Mouse (Mus musculus) naive thymus-derived CD4-positive, alpha-beta T cell, adult 2 months (primary cell): ENCODE results near the gene Mkrn2os.

Source experiments
- DNase-seq: peaks from one replicate; pipeline ENCODE4 v3.0.0-alpha.2; 2011; ENCODE audit warnings: low read depth

The Mkrn2os gene

DNA sequence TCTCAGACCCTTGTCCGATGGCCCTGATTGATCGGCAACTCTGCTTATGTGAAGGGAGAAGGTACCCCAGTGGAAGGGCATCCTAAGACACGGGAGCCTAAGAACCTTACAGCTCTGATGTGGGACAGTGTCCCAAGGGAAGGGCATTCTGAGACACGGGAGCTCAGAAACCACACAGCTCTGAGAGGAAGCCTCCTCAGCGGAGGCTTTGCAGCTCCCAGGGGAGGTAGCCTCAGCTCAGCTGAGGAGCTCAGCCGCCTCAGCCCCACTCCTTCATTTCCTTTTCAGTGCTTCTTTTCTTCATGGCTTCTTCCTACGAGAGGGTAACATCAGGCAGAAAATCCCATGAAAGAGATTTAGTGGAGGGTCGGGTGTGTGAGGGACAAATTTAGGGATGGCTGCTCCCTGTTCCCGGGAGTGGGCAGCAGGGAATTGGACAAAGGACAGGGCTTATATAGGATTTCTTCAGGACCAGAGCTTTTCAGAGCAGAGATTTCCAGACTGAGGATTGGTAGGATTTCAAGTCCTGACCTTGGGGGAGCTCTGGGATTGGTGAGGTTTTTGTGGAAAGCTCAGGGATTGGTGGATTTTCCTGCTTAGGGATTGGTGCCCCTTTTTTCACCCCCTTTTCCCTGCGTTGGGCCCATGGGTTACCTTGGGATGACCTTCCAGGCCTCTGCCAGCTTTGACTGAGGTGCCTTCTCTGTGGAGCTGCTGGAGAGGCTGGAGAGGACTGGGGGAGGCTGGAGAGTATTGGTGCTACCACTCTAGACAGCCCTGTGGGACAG, 9.9 kb downstream of the Mkrn2os start:
- no peak for DNase-seq

DNA sequence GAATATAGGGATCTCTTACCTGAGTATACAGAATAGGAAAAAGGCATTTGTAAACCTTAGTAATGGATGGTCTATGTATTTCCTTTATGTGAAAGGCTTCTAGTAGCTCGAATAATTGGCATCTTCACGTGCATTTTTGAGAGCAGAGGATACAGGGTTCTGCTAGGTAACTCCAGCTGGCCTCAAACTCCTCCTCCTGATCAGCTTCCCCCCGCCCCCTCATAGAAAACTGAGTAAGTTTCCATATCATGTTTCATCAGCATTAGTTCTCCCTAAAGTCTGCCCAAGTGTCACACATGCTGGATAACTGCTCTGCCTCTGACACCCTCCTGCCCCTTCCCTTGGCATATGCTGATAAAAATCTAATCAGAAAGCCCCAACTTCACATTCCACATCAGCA, 11.6 kb downstream of the Mkrn2os start:
- DNase-seq: no peak

DNA sequence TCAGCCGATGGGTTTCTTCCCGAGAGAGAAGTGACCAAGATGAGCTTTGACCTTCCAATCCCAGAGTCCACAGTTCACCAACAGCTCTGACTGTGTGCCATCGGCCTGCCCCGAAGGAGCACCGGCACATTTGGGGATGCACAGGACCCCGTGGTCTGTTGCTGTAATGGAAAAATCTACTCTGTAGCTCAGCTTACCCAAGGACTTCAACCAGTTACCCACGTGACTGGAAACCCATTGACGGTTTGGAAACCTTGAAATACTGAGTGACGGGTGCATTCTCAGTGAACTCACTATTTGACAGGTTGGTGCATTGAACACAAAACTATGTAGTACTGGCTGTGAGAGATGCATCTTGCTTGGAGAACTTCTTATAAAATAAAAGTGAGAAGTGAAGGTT, 14.4 kb downstream of the Mkrn2os start:
- peak; percentile 25 for DNase-seq

DNA sequence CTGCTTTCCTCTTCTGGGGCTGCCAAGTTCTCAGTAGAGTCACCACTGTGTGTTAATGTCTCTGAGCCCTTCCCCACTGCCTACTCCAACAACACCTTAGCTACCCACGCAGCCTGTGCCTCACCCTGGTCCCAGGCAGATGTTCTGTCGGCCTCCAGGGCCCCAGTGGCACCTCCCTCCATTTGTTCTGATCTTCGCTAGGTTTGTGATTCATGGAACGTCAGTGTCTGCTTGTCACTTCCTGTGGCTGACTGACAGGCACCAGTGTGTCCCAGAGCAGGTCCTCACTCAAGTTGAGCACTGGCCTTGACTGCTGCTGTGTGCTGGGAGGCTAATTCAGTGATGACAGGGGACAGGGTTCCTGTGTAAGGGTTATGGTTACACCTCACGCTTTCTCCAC, 15.0 kb downstream of the Mkrn2os start:
- DNase-seq: peak; percentile 28

DNA sequence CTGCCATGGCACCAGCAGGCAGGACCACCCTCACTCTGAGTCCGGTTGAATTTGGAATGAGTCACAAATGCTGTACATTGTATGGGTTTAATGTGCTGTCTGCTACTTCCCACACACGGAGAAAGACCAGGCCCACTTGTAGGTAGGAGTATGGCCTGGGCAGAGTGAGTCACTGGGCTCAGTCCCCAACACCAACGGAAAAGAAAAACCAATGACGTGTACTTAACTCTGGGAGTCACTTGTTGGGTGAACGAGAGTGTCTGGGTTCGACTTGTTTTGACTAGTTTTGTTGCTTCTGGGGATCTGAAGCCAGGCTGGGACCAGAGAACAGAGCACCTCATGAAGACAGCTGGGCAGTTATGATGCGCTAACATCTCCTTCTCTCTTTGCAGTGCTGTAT, 18.2 kb downstream of the Mkrn2os start:
- no peak for DNase-seq

DNA sequence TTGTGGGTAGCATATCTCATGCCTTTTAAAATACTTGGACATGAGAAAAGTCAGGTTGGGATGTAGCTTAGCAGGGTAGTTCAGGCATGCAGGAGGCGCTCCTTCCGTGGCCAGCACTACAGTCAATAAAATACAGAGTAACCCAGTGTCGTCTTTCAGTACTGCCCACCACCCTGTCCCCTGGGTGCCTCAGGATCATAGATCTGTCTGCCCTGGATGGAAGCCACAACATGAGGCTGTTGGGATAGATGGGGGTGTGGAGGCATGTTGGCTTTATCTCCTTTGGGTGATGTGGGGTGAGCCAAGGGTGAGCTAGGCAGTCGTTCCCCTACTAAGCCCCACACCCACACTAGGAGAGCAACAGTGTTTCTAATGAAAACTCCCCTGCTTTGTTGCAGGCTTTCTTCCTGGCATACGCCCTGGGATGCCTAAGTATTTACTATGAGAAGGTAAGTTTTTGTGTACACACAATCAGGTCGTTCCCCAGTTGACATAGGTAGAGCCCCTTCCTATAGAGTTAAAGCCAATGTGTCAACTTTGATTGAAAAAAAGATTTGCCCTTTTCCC, 26.8 kb downstream of the Mkrn2os start:
- DNase-seq: no peak

DNA sequence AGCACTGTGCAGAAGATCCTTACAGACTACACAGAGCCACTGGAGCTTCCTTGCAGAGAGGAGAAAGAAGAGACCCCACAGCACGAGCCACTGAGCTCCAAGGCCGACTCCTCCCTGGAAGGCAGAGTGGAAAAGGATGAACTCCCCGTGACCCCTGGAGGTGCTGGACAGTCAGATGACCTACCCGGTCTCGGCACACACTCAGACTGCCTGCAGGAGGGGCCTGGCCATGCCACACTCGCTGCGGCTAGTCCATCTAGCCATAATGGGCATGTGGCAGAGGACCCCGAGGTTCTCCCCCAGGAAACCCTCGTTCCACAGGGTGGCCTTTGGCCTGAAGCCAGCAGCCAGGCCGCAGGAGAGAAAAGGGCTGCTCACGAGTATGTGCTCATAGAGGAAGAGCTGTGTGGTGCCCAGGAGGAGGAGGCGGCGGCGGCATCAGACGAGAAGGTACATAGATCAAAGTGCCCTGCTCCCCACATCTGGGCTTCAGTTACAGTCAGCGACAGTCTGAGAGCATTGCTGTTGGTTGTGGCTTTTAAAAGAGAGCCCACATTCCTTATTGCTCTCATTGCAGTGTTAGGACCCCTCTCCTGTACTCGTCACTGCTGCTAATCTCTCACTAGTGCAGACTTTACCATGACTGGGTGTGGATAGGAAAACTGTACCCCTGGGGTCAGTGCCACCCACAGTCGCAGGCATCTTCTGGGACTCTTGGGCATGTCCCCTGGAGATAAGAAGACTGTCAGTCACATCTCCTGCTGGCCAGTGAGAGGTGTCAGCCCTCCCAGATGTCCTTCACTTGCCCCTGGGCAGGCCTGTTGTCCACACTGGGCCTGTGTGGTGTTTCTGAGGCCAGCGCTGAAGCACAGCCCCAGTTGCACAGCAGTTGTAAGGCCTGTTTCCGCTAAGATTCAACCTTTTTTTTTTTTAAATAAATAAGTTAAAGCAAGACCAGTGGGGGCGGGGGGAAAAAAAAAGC, 32.4 kb downstream of the Mkrn2os start:
- peak; percentile 53 for DNase-seq

DNA sequence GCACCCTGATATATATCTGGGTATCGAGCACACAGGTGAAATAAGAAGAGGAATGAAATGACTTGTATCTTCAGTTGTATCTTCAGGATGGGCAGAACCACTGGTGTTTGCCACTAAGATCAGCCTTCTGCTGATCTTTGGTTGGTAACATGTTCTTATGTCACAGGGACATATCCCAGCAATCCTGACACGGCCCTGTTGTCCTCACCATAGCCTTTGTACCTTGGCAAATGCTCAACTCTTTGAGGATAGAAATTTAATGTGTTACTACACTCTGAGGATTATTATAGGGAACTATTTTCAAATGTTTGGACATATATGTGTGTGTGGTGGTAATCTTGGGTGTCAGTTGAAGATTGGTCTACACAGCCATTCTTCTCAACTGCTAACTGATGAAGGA, 34.2 kb downstream of the Mkrn2os start:
- no peak for DNase-seq

DNA sequence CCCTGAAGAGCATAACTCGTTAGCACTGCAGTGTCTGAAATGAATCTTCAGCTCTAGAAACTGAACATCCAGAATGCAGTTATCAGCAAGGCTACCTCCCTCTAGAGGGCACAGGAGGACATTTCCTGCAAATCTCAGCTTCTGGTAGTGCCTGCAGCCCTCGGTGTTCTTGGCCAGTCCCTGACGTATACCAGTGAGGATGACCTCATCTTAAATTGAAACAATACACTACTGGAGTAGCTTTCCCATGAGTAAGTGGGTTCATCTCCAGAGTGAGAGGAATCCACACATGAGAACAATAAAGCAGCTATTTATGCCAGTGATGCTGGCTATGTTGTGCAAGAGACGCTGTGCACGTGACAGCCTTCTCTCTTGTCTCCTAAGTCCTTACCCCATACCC, 36.9 kb downstream of the Mkrn2os start:
- DNase-seq: no peak

DNA sequence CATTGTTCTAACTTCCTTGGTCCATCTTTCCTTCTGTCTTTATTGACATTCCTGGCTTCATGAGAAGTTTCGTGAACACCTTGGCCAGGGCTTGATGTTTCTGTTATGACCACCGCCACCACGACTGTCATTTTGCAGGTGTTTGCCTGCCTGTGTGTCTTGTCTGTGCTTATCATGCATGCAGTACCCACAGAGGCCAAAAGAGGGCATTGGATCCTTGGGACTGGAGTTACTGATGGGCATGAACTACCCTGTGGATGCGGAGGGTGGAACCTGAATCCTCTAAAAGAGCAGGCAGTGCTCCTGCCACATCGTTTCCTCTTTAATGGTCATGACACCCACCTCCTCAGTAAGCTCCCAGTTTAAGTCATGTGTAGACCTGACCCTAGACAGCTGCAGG, 46.1 kb downstream of the Mkrn2os start:
- DNase-seq: peak; percentile 57

DNA sequence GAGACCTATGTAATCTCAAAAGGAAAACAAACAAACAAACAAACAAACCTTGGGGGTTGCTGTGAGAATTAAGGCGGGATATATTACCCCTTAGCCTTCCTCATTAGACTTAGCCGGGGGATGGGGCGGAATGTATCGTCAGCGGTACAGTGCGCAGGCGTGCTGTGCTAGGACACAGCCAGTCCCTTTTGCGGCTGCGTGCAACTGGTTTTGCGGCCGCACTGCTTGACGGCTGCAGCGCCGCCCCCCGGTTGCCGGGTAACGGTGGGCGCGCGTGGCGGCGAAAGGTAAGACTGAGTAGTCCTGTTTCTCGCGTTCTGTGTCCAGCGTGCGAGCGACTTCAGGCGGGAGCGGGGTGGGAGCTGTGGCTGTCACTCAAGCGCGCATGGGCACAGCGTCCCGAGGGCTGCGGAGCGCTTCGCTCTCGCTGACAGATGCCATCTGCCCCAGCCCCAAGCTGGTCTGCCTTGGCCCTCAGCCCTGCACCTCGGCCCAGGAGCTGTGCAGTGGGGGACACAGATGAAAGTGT, 47.9 kb downstream of the Mkrn2os start, which contains the start of gene Tsen2:
Gene Tsen2 (plus strand): TSS at position 223 of the 529 bp plus-strand sequence.
- peak; percentile 97 for DNase-seq

DNA sequence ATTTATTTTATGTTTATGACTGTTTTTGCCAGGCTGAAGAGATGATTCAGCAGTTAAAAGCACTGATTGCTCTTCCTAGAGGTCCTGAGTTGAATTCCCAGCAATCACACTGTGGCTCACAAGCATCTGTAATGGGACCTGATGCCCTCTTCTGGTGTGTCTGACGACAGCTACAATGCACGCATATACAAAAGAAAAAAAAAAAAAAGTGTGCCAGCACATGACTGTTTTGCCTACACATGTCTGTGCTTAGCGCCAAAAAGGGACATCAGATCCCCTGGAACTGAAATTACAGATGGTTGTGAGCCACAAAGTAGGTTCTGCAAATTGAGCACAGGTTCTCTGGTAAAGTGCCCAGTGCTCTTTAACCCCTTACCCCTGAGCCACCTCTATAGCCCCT, 50.0 kb downstream of the Mkrn2os start:
- DNase-seq: no peak

DNA sequence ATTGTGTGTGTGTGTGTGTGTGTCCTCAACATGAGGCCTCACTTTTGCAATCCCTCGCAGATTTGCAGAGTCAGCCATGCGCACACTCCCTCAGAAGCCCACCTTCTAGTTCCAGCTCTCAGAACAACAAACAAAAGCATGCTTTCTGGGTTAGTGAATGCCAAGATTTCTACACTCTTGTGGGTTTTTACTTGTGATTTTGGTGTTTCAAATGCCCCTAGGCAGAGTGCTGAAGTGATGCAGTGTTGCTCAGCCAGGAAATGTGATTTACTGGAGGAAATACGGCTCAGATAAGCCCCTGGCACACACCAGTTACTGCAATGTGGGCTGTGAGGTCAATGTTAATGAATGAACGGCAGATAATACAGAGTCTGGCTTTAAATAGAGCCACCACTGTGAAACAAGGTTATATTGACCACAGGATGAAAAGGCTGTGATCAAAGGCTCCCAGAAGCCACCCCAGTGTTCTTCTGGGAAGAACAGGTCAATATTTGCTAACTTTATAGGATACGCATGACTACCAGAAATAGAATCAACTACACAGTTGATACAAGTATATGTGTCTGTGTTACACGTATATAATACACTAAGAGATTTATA, 50.6 kb downstream of the Mkrn2os start:
- DNase-seq: no peak

DNA sequence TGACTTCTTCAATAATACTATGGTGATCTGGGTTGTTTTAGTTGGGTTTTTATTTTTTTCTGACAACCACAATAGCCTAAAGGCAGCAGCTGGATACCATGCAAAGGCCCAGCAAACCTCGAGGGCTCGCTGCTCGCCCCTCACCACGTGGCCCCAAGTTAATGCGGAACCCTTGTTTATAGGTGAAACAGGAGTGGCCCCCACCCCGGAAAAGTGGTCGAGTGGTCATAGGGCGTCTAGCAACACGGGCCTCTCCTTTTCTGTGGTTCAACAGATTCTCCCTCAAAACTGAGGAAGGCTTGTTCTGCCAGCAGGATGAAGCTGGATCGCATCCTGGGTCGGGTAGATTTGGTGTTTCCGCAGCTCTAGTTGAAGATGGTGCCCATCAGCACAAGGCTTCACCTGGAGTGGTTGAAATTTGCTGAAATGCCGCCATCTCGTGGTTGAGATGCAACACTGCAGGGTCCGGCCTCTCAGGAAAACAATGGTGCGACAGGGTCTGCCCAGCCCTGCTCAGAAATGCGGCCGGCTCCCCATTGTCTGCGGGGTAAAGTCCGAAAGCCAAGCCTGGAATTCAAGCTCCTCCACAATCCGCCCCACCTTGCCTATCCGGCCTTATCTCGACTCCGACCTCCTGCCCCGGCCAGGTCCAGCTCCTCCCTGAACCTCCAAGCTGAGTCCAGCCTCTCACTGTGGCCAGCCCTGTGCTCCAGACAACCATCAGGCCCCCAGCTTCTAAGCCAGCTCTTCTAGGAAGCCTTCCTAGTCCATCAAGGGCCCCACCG, 53.5 kb downstream of the Mkrn2os start:
- DNase-seq: peak; percentile 88

DNA sequence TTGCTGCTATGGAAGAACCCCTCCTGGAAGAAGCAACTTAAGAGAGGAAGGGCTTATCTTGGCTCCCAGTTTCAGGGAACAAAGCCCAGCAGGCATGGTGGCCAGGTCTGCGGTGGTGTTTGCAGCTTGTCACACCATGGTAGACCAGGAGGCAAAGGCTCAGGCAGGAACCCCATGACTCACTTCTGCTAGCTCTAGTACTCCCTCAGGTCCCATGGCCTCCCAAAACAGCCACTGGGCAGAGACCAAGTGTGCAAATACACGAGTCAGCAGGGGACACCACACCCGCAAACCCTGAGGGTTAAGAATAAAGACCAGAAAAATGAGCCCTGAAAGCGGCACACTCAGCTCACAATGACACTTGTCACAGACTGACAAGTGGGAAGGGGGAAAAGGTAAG, 56.2 kb downstream of the Mkrn2os start:
- no peak for DNase-seq

DNA sequence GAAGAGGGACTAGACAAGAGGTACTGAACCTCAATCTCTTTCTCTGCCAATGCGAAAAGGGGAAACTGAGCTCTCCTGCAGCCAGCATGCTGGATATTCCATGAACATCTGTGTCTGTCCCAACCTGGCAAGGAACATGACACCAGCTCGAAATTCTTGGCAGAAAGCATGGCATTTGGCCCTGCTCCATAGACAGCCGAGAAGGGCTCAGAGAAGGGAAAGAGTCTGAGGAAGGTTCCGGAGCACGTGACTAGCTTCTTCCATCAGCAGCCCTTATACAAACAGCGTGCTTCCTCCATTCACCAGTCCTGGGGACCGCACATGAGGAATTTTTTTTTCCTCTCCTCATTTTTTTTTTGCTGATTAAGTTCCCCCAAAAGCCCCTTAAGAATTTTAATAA, 57.8 kb downstream of the Mkrn2os start:
- DNase-seq: no peak
